Mouse (Mus musculus): ENCODE measurements at regions not wholly inside any gene's neighbourhood (a gene's known extent, or its start where the extent isn't known, plus 50 kb on each side); places are given as distances from the start of the nearest gene placed in this dataset.
A peak's percentile ranks its signal among the peaks of the same experiment; 100 is the strongest.

DNA sequence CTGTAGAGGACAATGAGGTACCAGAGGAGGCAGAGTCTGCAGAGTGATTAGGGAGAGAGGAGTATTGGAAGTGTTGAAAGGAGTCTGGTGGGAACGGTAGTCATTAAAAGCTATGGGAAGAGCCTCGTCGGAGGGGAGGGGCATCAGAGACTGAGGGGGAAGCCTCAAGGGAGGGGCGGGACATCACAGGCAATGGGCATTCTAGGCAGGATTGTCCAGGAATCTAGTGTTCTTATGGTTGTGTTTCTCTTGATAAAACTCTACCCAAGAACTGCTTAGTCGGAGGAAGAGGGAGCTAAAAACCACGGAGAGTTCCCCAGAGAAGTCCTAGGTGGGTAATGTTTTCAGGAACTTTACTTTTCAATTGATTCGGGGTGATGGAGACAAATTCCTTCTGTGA is 90.2 kb downstream of the Sec23ip start:
- DNase-seq (ENCODE audit: low spot score in 2 of 2) = no peak

GRCm38 (mm10) chr7:128836435-128836834 is 91.7 kb downstream of the Sec23ip start:
- DNase-seq (ENCODE audit: low spot score in 2 of 2) = no peak

GRCm38 (mm10) chr7:128842561-128842960 is 97.8 kb downstream of the Sec23ip start:
- DNase-seq (ENCODE audit: low spot score in 2 of 2) = no peak

- no peak for DNase-seq (ENCODE audit: low spot score in 2 of 2)
Measured at GRCm38 (mm10) chr7:128843576-128843975, 98.8 kb downstream of the Sec23ip start.

DNA sequence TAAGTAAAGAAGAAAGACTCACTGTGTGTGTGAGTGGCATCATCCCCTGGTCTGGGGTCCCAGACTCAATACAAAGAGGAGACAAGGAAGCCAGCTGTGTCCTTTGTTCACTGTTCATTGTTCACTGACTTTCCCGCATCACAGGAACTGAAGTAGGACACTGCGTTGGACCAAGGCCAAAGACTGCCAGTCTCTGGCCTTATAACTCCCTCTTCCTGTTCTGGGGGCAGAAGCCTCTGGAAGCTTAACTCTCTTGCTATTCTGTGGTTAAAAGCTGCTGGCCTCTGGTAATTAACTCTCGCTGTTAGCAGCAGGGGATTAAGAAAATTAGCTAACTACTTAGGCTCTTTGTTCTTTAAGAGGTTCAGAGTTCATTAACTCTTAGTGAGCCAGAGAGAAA is 104.5 kb downstream of the Sec23ip start:
- no peak for DNase-seq (ENCODE audit: low spot score in 2 of 2)

- DNase-seq (ENCODE audit: low spot score in 2 of 2) = no peak
Measured at GRCm38 (mm10) chr7:128854193-128854592, 109.5 kb downstream of the Sec23ip start.

DNA sequence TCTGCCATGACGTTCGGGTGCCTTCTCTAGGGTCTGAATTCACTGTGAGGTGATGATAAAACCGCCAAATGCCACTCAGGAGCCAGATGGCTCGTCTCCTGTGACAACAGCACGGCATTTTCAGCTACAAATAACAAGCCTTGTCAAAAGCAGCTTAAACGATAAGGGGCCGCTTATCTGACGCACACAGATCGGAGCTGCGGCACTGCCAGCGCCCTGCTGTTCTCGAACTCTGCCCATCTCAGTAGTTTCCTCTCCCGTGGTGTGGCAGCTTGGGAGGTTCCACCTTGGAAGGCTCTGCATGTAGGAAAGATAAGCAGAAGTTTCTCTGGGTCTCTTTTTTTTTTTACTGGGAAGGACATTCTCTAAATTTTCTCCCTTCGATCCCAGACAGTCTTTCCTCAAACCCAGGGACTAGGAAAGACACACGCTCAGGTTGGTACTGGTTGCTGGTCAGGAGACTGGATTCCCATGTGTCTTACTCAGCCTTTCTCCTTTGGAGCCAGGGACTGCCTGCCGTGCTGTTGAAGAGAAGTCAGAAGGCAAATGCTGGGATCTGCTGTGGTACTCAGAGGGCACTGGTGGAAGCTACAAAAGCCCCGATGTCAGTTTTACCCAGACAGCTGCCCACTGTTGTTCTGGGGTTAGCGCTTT is 110.1 kb downstream of the Sec23ip start:
- DNase-seq (ENCODE audit: low spot score in 2 of 2) = no peak

DNA sequence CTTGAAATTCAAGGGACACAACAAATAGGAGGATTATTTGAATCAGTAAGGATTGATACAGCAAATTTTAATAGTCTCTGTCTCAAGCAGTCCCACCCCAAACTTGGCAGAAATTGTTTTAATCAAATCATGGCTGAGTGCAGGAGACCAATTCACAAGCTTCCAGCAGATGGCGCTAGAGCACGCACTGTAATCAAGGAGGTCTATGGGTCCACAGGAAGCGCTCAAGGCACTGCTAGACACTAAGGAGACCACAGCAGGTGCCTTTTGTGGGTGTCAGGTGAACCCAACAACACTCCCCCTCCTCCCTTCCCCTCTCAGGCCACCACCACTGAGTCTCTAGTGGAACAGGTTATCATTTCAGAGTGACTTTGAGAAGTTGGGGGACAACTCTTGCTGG is 115.4 kb downstream of the Sec23ip start:
- DNase-seq (ENCODE audit: low spot score in 2 of 2) = peak; percentile 64 to 67

- no peak for DNase-seq (ENCODE audit: low spot score in 2 of 2)
Measured at GRCm38 (mm10) chr7:128860709-128861108, 116.0 kb downstream of the Sec23ip start.

GRCm38 (mm10) chr7:128861376-128861775 is 116.6 kb downstream of the Sec23ip start:
- DNase-seq (ENCODE audit: low spot score in 2 of 2) = no peak

DNA sequence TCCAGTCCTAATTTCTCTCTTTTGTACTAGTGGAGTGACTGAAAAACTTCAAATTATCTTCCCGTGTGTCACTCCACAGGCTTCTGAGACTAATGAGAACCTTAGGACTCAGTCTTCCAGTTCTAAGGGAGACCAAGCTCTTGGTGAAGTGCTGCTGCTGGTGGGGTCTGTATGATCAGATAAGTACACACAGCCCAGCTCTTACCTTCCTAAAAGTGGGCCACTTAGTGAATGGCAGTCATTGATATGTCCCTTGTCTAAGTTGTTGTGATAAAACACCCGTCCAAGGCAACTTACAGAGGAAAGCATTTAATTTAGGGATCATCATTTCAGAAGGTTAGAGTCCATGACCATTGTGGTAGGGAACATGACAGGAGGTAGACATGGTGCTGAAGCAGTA is 124.1 kb downstream of the Sec23ip start:
- no peak for DNase-seq (ENCODE audit: low spot score in 2 of 2)

DNA sequence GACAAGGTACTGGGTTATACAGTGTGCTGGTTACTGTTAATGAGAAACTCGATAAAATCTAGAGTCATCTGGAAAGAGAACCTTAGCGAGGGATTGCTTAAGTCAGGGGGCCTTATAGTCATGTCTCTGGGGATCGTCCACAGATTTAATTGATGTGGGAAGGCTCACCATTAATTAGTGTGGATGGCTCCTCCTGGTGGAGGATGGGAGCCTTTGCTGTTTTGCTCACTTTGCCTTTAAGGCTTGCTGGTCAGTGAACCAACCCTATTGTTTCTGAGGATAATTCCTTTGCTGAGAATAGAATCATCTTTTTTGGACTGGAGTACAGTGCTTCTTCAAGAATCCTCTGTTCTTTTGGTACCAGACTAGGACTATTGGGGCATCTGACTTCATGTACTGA is 139.3 kb downstream of the Sec23ip start:
- DNase-seq (ENCODE audit: low spot score in 2 of 2) = no peak

- DNase-seq (ENCODE audit: low spot score in 2 of 2) = no peak
Measured at GRCm38 (mm10) chr7:128885551-128885950, 140.8 kb downstream of the Sec23ip start.

DNA sequence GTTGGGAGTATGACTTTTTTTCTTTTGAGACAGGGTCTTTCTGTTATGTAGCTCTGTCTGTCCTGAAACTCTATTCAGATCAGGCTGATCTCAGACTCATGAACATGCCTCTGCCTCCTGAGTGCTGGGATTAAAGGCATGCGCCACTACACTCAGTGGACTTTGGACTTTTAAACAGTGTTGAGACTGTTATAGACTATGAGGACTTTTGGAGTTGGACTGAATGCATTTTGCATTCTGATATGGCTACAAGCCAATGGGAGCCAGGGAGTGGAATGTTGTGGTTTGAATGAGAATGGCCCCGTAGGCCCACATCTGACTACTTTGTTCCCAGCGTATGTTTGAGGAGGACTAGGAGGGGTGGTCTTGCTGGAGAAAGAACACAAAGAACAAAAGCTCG is 165.4 kb downstream of the Sec23ip start:
- DNase-seq (ENCODE audit: low spot score in 2 of 2) = no peak

DNA sequence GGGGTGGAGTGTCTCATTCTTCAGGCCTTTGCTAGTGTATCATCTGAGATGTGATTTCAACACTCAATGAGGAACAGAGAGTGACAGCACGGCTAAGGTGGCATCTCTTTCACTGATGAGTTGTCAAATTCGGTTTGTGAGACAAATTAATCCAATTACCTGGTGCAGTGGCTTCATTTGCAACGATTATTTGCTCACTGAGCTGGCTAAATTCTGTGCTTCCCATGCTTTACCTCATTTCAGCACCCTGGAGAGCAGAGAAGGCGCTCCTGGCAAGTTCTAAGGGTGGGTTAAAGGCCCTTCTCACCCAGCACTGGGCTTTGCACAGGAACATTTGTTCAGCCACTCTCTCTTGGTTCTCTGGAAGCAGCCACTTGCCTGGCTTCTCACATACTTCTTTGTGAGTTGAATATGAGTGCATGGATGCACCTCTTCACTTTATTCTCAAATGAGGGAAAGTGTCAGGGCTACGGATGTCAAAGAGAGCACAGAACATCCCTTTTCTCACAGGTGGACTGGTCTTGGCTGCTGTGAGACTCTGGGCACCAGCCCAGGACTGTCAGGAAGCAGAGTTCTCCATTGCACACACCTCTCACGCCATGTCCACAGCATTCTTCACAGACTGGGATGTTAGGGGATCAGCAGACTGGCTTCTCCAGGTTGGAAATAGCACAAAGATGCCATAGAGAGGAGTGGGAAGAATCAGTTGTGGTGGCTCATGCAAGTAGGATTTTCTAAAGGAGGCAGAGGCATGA is 193.4 kb downstream of the Sec23ip start:
- DNase-seq (ENCODE audit: low spot score in 2 of 2) = no peak

- DNase-seq (ENCODE audit: low spot score in 2 of 2) = no peak
Measured at GRCm38 (mm10) chr7:128960575-128960974, 215.8 kb downstream of the Sec23ip start.

GRCm38 (mm10) chr7:128979904-128980303 is 235.2 kb downstream of the Sec23ip start:
- no peak for DNase-seq (ENCODE audit: low spot score in 2 of 2)

- no peak for DNase-seq (ENCODE audit: low spot score in 2 of 2)
Measured at GRCm38 (mm10) chr7:128980827-128981226, 236.1 kb downstream of the Sec23ip start.

- DNase-seq (ENCODE audit: low spot score in 2 of 2) = no peak
Measured at GRCm38 (mm10) chr7:128998759-128999158, 254.0 kb downstream of the Sec23ip start.

DNA sequence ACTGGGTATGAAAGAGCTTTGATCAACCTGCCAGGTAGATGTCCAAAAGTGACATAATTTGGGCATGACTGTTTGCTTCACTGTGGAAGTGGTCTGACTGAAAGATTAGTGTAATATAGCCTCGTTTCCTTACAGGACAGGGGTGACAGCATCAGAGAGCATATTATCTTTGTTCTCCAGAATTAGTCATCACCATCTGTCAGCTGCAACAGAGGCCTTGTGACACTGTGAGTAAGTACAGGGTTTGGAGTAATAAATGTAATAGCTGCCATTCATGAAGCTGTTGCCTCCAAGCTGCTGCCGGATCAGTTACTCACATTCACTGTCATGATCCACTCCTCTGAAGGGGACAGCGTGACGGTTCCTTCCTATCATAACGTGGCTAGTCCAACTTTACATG is 254.4 kb upstream of the Plpp4 start:
- no peak for DNase-seq (ENCODE audit: low spot score in 2 of 2)

DNA sequence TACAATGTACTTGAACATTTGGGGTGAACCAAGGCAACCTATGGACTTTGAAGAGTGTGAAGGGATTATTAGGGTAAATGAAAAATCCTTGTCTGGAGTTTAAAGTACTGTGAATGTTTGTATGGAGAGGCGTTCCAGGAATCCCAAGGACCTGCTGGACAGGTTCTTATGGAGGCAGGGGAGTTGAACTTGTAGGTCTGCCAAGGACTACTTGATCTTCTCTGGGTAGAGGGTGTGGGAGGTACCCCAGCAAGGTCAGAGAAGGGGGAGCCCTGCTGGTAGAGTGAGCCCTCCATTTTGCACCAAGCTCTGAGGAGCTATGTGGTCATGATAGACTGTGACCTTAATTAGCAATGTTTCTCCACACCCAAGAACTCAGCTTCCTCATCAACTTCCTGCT is 253.7 kb upstream of the Plpp4 start:
- DNase-seq (ENCODE audit: low spot score in 2 of 2) = no peak

DNA sequence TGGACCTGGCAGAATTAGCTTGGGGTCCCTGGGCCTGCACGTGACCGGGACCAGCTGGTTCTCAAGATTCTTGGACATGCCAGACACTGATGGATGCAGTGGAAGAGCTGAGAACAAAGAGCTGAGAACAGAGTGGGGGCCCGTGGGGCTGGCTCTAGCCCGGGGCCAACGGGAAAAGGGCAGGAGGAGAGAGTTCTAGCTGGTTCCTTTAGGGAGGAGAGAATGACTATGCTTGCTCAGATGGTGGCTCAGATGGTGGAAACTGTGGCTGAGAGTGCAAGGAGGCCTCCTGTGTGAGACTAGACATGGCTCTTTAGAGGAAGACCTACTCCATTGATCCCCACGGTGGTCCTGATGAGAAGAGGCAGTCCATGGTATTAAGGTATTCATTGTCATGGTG is 240.5 kb upstream of the Plpp4 start:
- no peak for DNase-seq (ENCODE audit: low spot score in 2 of 2)

GRCm38 (mm10) chr7:129027116-129027515 is 229.7 kb upstream of the Plpp4 start:
- no peak for DNase-seq (ENCODE audit: low spot score in 2 of 2)

GRCm38 (mm10) chr7:129048023-129048422 is 208.8 kb upstream of the Plpp4 start:
- no peak for DNase-seq (ENCODE audit: low spot score in 2 of 2)
